Mouse (Mus musculus): ENCODE data around the gene AW011738. TPM values are rescaled to one million over a fixed set of nuclear protein-coding genes. Genes with fewer than 3 reads are reported as not detected.

The AW011738 gene
- total RNA-seq (2021): 1 to 10 TPM; 2.9 to 3.9 TPM
- long read RNA-seq, experiment 1, partial matches to known transcripts: 0 of 1 reads
- long read RNA-seq, experiment 1, other reads (novel, unspliced or antisense): 0 of 1 reads
- long read RNA-seq, experiment 2, partial matches to known transcripts: 0 of 7 reads
- long read RNA-seq, experiment 2, other reads (novel, unspliced or antisense): 3 of 7 reads

DNA sequence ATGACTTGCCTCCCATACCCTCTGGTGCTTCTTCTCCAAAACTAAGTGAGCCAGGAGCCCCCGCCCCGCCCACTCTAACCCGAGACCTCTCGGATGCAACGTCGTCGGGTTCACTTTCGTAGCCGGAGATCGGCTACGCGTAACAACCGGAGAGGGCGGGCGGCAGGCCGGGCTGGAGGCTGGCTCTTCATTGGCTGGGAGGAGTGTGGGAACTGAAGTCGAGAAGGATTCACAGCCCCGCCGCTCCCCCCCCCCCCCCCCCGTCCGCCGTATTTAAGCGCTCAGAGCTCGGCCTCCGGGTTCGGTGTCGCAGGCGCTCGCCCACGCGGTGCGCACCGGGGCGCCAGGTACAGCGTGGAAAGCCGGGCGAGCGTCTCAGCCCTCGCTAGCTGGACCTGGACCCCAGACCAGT lies at the start of gene AW011738:
Gene AW011738, plus strand, starts transcription at position 304 of the 412 bp plus-strand sequence.
- DNase-seq: peak; percentile 81

DNA sequence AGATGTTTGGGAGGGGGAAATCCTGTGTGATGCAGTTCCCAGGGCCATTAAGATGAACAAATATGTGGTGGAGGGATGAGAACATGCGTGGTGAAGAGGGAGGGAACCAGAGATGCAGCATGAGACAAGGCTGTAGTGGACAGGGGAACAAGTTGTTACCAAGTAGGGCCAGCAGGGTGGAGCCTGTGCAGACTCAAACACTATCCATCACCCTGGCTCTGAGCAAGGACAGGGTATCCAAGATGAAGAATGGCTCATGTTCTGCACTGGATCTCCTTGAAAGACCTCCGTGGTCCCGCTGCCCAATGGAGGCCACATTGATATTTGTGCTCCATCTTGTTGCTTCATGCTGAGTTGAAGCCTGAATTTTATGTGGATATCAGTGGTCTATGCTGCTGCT lies 48.3 kb upstream of the AW011738 start:
- no peak for DNase-seq

DNA sequence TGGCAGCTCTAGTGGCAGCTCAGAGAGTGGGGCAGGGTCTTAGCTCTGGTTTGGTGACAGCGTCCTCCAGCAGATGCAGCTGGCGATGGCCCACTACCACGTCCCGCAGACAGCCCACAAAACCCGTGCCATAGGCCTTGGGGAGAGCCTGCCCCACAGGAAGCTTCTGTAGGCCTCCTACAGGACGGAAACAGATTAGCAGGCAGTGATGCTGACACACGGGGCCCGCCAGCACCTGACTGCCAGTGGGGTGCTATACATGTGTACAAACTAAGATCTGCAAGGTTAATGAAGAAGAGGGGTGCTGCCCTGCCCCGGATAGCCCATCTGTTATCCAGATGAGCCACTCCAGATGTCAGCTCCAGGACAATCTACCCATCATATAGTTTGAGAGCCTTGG lies 36.6 kb upstream of the AW011738 start:
- DNase-seq: no peak

DNA sequence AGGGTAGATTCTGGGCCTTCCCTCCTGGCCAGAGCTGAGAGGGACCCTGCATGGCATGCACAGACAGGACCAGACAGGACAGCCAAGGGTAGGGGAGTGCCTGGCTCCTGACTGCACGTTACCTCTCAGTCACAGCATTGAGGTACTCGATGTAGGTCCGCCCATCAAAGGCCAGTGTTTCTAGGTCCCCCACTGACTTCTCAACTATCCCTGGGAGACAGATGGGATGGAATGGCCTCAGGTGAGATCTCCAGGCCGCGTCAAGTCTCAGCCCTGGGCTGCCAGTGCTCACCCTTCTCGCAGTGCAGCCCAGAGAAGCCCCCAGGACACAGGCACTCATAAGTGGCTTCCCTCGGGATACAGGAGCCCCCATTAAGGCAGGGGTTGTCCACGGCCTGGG lies 34.5 kb upstream of the AW011738 start:
- DNase-seq: no peak

DNA sequence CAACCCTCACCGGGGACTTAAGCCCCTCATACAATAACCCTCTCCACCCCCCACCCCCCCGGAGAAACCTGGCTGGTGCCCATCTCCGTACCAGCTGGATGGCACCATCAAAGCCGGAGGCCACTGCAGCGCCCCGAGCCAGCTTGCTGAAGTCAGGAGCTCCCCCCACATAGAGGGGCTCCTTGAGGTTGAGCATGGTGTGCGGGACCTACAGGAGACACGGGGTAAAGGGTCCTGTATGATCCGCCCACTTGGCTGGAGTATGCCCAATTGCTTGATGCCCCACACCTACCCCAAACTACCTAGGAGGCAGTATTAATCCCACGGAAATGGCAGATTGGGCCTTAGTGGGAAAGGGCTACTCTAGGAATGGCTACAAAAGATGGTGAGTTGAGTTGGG lies 34.0 kb upstream of the AW011738 start:
- no peak for DNase-seq

DNA sequence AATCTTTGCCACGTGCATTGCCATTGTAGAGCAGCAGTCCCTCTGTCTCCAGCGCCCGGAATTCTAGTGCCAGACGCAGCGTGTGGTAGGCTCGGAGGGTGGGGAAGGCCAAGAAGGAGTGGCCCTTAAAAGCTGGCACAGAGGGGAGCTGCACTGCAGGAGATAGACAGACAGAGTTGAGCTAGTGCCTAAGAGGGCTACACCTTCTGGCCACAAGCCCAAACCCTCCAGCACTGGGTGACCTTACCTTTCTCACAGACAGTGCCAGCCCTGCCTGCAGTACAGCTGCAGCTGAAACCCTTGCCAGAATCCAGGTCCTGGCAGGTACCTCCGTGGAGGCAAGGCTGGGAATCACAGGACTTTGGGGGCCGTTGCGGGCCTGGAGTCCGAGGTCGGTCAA lies 31.3 kb upstream of the AW011738 start:
- no peak for DNase-seq

DNA sequence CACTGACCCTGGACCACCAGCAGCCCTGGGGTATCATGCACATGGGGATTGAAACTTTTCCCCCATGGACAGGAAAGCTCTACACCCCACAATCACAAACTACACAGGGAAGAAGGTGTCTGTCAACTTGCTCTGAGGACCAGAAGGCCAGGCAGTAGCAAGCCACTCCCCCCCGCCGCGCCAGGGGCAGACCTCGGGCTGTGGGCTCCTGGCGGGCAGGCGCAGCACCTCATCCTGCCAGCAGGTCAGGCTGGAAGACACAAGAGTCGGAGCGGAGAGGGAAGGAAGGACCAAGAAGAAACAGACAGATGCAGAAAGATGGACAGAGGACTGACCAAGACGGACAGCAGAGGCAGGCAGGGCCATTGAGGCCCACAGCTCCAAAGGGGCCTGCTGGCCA lies 25.5 kb upstream of the AW011738 start:
- DNase-seq: no peak

DNA sequence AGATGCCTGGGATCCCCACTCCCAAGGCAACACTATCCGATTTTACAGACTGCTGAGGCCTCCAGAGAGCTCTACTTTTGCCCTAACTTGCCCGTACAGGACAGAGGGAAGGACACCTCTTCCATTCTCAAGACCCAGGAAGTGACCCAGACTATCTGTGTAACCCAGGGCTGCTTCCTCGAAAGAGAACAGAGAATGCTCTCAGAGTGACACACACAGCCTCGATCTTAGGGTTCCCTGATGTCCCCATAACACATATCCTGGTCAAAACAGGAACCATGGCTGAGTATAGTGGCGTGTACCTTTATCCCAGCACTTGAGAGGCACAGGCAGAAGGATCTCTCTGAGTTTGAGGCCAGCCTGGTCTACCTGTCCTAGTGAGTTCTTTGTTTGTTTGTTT lies 19.4 kb upstream of the AW011738 start:
- DNase-seq: no peak

DNA sequence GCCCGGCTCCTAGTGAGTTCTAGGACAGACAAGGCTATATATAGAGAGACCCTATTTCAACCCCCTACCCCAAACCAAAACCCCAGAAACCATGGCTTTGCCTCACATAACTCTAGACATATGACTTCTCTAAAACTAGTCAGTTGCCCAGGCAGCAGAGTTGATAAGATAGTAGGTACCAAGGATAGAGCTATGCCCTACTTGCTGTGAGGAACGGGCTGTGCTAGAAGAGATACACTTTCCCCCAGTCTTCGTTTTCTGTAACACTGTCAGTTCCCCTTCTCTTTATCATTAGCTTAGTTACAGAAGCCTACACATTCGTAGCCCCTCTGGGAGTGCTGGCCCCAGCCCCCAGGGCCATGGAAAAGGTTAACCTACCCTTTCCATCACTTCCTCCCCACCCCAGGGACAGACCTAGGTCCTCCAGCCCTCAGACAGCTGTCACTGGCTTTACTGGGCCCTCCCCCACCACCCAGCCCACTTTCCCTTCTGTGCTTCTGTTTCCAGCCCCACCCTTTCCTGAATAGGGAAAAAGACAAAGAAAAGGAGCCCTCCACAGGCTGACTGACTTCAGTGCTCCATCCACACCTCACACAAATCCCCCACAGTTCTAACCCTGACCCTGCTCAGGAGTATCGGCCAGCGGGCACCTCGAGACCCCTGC lies 18.7 kb upstream of the AW011738 start:
- no peak for DNase-seq

DNA sequence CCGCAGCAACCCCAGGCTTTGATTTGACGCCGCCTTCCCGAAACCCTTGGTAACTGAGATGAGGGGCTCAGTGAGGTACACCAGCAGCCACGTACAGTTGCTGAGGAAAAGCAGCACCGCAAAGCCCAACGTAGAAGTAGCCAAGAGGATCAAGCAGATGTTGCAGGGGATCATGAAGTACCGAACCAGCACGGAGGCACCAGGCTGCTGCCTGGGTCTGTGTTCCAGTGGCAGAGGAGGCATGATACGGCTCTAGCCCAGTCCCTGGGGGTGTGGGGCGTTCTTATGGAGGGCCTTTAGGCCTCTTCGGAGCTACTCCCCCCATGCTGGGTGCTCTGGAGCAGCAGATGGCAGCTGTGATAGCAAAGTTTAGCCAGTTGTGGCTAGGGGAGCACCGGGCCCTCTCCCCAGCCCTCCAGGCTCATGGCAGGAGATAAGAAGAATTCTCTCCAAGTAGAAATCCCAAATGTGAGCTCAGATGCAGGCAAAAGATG lies 17.6 kb upstream of the AW011738 start:
- no peak for DNase-seq

DNA sequence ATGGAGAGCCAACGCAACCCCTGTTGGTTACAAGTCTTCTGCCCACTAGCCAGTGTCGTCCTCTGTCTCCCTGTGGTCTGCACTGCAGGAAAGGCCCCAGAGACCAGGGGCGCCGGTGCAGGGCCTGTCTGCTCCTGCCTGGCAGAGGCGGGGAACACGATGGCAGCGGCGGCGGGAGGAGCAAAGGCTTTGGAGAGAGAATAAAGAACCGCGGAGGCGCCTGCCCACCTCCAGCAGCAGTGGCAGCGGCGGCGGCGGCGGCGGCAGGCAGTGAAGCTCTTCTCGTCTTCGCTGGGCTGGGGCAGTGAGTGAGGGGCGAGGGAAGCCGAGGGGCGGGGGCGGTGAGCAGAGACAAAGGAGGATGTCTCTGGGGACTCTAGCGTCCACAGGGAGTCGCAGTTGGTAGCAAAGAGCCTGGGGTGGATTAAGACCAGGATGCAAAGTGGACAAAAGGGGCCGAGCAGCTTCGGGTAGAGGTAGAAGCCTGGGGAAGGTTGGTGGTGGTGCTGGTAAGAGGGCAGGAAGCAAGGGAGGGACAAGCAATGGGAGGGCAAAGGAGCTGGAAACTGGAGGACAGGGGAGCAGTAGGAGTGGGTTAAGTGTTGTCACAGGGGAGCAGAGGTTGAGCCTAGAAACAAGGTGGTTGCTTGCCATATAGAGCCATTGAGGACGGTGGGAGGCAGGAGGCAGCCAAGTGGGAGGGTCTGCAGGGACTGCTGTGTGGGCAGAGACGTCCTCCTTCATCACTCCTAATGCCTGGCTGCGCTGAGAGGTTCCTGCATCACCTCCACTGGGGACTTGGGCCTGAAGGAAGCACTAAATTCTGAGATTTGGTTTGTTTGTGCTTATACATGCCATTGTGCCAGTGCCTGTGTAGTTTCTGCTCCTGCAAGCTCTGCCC lies 16.9 kb upstream of the AW011738 start:
- no peak for DNase-seq

DNA sequence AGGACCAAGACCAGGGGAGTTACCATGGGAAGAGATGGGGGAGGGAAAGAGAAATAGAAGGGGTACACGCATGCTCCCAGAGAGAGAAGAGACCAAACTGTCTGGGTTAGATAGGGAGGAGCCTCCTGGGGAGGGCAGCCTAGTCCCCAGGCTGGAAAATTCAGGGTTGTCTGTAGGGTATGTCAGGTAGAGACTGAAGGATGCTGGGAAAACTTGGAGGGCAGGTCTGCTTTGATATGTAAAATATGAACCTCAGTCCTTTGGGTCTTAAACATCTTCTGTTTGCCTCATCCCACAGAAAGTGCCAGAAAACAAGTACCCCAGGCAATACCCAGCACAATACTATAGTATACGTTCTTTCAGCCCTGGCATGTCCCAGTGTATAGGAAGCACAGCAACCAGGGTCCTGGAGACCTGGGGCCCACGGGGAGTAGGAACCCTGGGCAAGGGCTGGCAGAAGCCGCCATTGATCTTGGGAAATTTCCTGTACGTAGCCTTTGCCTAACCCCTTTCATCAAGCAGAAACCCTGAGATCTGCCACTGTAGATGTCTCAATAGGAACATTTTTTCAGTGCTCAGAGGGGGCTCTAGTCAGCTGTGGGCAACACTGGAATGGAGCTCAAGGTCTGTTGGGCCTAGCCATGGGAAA lies 14.8 kb upstream of the AW011738 start:
- DNase-seq: no peak

DNA sequence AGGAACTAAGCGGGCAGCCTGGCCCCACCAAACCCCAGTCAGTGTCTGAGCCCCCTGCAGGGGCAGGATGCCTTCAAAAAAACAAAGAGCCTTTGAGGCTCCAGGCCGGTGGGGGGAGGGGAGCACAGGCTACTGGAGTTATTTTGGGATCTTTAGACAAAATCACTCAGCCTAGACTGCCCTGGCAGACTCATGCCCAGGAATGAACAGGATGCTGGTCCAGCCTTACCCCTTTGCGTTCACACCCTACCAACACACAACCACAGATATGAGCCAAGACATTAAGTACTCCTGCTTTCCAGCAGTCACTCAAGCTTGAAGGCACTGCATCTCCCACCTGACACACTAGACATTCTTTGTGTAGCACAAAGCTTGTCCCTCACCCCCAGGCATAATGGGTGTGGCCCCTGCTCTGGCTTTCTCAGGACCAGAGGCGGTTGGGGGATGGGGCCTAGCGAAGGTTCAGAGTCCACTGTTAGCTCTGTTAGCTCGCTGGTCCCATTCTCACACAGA lies 14.2 kb upstream of the AW011738 start:
- DNase-seq: no peak

DNA sequence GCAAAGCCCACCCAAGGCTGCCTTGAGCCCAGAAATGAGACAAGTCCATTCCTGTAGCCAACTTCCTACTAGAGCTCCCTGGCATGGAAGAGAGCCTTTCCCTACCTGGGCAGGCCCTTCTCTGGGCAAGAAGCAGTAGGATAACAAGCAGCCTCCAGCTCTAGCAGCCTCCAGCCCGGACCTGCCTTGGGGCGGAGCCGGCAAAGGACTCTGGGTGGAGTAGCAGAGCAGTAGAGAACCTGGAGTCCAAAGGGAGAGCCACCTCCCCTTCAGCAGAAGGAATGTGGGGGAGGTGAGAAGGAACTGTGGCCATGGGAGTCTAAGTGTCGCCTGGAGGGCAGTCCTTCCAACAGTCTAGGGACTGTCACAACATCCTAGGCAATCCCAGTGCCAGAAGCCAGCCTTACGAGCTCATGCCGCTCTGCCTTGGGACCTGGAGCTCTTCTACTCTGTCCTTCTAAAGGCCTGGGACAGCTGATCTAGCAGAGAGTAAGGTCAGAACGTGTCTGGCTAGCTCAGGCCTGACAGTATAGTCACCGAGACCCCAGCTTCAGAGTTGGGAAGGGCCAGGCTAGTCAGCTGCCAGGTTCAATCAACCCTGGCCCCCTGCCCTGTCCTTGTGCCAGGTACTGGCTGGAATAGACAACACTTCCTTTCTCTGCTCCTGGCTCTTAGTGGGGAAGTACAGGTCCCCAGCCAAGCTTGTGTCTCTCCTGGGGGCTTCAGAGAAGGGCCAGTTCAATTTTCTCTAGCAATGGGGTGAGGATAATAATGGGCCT lies 10.5 kb upstream of the AW011738 start:
- no peak for DNase-seq

DNA sequence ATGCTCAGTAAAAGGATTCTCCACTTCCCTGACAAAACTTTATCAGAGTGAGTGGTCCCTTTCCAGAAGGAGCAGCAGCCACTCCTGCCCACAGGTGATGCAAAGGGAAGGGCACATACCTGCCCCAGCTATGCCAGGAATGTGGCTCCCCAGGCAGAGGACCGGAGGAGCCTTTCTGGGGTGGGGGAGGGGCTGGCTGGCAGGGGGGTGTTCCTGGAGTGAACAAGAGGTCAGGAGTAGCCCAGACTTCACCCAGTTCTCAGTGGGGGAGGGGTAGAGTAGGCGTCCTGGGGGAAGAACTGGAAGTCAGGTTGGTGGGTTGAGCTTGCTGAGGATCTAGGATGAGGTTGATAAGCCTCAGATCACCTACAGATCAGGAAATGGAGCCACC lies 9.9 kb upstream of the AW011738 start:
- DNase-seq: no peak

DNA sequence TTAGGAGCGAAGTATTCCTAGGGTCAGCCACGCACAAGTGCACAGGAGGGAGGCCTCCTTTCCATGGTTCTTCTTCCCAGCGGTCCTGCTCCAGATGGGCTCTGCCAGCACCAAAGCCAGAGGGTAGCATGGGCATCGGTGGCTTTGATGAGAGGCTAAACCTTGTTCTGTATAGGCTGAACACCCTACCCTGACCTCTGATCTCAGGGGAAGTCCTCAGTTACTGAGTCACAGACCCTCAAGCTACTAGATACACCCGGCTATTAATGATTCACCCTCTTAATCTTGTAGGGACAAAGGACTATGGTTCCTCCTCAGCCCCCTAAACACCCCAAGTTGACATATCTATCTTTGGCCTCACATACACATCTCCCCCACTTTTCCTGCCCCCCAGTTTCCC lies 9.2 kb upstream of the AW011738 start:
- DNase-seq: no peak

DNA sequence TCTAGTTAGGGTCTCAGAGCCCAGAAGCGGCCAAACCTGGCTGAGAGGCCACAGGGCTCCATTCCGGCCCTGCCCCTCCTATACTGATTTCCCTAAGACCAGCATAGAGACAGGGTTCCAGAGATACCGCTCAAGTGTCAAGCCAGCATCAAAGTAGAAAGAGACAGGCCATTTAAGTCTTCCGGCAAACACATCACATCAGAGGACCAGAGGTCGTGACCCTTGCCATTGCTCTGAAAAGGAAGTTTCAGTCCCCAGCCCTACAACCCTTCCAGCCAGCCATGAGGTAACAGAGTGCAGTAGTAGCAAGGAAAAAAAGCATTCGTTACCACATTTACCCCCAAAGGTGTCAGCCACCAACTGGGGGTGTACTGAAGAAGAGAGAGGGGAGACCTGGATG lies 8.8 kb upstream of the AW011738 start:
- no peak for DNase-seq

DNA sequence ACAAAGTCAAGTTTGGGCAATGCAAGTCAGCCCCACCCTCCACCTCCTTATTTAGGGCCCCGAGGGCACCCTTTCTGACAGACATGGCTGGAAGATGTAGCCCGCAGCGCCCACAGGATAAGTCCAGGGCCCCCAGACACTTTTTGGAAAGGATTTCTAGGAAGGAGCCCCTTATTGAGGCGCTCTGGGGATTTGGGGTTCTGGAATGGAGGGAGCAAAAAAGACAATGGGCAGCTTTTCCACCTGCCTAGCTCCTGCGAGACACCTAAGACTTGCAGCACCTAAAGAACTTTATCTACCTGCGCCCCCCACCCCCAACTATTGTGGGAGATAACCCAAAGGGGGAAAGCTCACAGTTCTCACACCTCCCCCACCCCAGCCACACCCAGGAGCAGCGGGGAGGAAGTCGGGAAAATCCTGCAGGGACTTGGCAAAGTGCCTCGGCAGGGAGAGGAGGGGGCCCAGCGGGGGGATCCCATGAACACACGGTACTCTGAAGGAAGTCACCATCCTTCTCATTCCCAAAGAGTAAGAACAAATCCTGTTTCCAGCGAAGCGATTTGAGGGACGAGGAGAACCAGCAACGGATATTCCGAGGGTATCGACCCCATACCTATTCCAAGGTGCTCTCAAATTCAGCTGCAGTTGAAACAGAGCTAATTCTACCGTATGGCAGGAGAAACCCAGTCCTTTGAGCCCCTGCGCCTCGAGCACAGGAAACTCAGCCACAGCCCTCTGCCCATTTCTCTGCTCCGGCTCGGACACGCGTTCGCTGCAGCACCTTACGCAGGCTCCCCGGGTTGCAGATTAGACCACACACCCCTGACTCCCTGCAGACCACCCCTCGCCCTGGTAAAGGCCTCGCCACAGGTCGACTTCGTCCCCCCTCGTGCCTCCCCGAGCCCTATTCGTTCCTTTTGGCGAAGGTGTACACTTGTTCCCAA lies 6.9 kb upstream of the AW011738 start:
- DNase-seq: peak; percentile 48

DNA sequence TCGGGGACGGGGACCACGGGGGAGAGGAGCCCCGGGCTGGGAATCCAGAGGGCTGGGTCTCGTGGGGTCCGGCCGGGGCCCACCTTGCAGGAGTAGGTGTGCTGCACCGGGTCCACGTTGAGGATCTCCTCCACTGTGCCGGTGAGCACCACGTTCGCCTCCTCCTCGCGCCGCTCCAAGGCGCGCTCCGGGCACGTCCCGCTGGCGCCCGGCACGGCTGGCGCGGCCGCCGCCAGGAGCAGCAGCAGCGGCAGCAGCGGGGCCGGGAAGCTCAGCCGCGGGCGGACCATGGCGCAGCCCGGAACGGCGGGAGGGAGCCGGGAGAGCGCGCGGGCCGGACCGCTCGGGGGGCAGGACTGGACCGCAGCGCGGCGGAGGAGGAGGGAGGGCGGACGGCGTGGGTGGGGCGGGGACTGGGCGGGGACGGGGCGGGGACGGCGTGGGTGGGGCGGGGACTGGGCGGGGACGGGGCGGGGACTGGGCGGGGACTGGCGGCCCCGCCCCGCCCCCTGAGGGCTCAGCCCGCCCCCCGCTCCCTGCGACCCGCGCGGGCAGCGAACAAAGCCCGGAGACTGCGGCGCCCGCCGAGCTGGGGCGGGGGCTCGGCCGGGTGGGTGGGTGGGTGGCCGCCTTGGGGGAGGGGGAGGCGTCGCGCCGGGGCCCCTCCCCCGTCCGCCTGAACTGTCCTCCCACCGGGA lies 5.8 kb upstream of the AW011738 start, which contains the start of gene Agrn:
Gene Agrn, minus strand, starts transcription at position 358 of the 698 bp plus-strand sequence.
- DNase-seq: peak; percentile 77

DNA sequence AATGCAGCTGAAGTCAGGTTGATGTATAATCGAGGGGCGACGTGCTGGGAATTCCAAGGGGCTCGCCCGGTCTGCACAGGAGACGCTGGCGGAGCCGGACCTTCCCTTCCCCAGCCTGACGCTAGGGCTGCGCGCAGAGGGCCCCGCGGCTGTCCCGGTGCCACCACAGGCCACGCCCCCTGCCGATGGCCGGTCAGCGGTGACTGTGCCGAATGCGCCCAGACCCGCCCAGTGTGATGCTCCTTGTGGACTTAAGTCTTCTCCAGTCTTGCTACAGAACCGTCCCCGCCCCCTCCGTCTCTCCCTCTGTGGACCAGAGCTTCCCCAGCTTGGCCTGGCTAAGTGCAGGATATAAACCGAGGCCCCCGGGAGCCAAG lies 5.3 kb upstream of the AW011738 start:
- DNase-seq: peak; percentile 90

All from gastrocnemius, postnatal 25 days (tissue).